Mouse (Mus musculus): ENCODE data around the gene Polr2l. TPM values are rescaled to one million over a fixed set of nuclear protein-coding genes. Genes with fewer than 3 reads are reported as not detected.
"Not testable (repeated sequence)": the region's sequence is repeated elsewhere in the genome, so short reads cannot be mapped to it uniquely, and the experiment has no call there.

Gene Polr2l
- polyA plus RNA-seq, 1 experiment: 41.5 TPM

DNA sequence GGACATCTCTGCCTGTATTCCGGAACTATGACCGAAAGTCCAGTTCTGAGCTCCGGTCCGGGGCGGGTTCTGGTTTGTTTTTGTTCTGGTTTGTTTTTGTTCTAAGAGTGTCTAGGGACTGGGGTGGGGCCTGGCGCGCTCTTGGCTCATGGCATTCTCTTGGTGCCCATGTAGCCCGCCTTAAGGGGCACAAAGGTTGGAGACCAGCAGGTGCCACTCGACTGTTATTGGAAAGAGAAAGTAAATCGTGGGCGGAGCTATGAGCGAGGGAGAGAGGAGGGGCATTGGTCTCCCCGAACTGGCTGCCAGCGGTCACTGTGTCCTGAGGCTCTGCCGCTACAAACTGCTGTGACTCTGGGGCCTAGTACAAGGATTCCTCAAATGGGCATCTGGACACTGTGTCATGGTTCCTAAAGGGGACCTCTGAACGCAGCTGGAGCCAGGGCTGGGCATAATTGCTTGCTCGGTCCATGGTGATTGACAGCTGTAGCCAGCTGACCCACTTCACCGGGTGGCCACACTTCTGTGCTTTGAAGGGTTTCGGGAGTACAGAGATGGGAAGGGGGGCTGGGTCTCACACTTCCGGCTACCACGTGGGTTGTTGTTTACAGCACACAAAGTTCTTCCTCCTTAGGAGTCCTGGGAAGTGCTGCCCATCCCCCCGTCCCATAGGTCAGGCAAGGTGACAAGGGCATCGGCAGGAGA is 19.2 kb downstream of the Polr2l start:
- no peak for DNase-seq (ENCODE audit: extremely low spot score in 1 of 2, low spot score in 1 of 2)

GRCm38 (mm10) chr7:141454967-141455551 is 19.9 kb downstream of the Polr2l start, which contains the start of gene Pnpla2:
Gene Pnpla2, plus strand, starts transcription at chr7:141455198.
- peak; percentile 82 to 93 for DNase-seq (ENCODE audit: extremely low spot score in 1 of 2, low spot score in 1 of 2)

DNA sequence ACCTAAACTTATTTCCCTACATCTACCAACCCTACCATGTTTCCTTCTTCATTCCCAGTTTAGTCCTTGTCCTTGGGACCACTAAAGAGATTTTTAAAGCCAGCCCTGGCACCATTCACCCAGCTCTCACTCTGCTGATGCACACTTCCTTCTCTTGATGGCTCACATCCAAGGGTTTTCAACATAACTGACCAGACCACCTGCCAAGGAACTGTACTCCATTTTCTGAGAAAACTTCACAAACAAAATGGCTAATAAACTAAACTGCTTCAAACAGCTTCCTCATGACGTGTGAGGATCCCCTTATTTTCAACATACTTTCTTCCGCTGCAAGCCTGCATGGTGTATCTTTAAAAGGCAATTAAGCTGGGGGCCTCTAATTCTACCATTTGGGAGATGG is 21.3 kb downstream of the Polr2l start:
- no peak for DNase-seq (ENCODE audit: extremely low spot score in 1 of 2, low spot score in 1 of 2)

GRCm38 (mm10) chr7:141451928-141452327 is 23.0 kb downstream of the Polr2l start:
- no peak for DNase-seq (ENCODE audit: extremely low spot score in 1 of 2, low spot score in 1 of 2)

DNA sequence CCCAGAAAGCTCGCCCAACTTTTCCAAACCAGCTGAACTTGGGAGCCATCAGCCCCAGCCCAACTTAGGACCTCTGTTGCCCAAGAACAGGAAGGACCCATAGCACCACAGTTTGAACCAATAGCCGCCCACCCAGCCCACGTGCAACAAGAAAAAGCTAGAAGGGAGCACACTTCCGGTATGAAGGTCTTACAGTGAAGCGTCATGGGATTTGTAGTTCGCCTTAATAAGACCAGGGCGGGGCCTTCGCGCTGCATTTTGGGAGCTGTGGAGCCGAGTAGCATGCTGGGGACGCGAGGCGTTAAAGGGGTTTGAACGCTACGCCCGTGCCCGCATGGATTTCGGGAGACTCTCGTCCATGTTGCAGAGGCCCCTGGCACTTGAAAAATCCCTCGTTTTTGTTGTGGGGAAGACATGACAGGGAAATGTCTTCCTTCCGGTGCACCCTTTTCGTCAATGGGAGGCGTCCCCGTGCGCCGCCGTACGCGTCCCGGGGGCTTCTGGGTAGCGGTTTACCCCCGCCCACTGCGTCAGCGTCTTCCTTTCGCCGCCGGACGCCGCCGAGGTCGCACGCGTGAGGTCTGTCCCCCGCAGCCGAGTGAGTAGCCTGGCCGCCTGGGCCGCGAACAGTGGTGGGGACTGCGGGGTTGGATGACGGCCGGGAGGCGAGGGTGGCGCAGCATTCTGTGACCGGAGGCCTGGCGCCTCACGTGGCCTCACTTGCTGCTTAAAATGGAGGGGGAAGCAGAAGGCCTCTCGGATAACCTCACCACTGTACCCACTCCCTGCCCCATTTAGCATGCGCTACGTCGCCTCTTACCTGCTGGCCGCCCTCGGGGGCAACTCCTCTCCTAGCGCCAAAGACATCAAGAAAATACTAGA is 27.6 kb downstream of the Polr2l start, which contains the start of gene Rplp2:
TSS of gene Rplp2 (plus strand) at position 261 of the 882 bp plus-strand sequence.
- peak; percentile 91 to 96 for DNase-seq (ENCODE audit: extremely low spot score in 1 of 2, low spot score in 1 of 2)

GRCm38 (mm10) chr7:141446374-141446773 is 28.6 kb downstream of the Polr2l start:
- not testable (repeated sequence) for DNase-seq (ENCODE audit: extremely low spot score in 1 of 2, low spot score in 1 of 2)

DNA sequence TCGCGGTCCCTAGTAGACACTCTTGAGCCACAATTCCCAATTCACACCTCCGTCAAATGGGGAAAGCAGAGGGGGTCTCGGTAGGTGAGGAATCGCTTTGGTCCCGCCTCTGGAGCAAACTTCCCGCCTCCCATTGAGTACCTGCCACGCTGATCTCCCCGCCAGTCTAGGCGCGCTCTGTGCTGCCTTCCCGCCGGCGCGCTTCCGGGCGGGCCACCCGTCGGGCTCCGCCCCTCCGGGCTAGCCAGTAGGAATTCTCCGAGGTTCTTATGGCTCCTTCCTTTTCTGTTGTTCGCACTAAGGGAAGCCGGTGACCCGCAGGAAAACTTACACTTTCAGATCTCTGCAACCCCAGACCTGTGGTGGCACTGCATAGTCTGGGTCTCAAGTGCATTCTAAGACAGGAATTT is 31.1 kb downstream of the Polr2l start, which contains the start of gene Pidd1:
TSS of gene Pidd1 (minus strand) at position 198 of the 410 bp plus-strand sequence.
- no peak for DNase-seq (ENCODE audit: extremely low spot score in 1 of 2, low spot score in 1 of 2)

DNA sequence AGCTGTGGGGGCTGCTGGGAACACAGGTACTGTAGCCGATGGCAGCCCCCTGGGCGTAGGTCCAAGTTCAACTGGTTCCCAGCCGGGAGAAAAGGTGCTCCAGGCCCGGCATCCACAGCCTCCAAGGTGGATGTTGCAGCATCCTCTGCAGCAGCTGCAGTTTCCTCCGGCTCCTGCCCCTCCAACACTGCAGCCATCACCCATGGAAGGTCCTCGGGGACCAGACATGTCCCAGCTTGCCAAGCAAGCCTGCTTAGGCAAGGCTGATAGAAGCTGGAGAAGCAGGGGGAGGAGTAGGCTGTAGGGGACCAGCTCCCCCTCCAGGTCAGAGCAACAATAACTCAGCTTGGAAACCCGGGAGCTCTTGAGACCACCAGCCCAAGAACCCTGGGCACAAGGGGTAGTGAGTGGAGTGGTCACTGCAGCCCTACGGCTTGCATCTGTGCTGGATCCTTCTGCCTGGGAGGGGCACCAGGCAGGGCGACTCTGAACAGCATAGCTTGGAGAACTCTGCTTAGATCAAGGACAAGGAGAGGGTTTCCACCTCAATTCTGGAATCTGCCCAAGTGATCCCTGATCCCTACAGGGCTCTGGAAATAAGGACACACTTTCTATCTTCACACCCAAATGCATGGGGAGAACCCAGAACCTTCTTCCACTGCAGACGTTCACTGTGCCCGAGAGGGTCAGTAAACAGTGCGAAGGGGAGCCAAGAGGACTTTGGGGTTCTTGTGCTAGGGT is 31.7 kb downstream of the Polr2l start:
- no peak for DNase-seq (ENCODE audit: extremely low spot score in 1 of 2, low spot score in 1 of 2)

- no peak for DNase-seq (ENCODE audit: extremely low spot score in 1 of 2, low spot score in 1 of 2)
Measured at GRCm38 (mm10) chr7:141442199-141442598, 32.7 kb downstream of the Polr2l start.

DNA sequence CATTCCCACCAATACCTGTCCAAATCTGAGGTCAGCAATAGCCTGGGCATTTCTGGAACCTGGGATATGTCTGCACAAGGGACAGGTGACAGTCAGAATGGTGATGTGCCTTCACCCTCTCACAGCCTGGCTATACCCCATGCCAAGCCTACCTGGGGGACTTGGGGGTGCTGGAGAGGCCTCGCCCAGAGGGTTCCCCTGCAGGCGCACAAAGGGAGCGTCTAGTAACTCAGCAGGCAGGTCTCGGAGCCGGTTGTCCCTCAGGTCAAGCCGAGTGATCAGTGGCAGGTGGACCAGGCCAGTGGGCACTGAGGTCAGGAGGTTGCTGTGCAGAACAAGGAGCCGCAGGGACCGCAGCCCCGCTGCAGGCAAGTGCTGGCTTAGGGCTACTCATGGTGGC is 33.5 kb downstream of the Polr2l start:
- DNase-seq (ENCODE audit: extremely low spot score in 1 of 2, low spot score in 1 of 2): no peak

DNA sequence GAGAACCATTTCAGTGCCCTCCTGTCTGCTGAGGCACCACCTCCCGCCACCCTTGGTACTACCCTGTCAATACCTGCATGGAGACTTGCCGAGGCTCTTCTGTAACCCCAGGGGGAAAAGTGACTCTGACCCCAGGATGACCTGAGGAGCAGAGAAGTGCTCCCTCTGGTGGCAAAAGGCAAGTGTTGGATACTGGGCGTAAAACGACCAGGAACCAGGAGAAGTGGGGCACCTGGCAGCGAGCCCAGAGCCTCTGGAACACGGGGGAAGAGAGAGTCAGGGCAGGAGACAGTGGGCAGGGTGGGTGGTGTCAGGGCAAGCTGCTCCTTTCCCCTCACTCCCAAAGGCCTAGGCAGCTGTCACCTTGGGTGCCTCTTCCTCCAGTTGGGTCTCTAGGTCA is 34.3 kb downstream of the Polr2l start:
- peak in 1 of 2 experiments; percentile 63 for DNase-seq (ENCODE audit: extremely low spot score in 1 of 2, low spot score in 1 of 2)

DNA sequence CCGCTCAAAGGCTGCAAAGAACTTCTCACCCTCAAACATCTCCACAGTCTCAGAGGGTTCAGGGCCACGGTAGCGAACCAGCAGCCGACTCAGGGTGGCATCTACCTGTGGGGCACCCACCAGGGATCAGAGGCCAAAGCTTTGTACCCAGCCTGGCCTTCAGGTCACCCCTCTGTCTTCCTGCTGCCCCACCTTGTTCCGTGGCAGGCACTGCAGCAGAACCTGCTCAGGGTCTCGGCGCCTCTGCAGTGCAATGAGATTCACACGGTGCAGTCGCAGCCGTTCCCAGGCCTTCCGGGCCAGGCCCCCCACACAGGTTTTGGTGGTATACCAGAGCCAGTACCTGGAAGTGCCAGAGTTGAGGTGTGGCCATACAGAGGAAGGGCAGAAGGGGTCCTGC is 35.1 kb downstream of the Polr2l start:
- no peak for DNase-seq (ENCODE audit: extremely low spot score in 1 of 2, low spot score in 1 of 2)

GRCm38 (mm10) chr7:141439140-141439679 is 35.7 kb downstream of the Polr2l start:
- no peak for DNase-seq (ENCODE audit: extremely low spot score in 1 of 2, low spot score in 1 of 2)

GRCm38 (mm10) chr7:141438201-141438968 is 36.5 kb downstream of the Polr2l start:
- no peak for DNase-seq (ENCODE audit: extremely low spot score in 1 of 2, low spot score in 1 of 2)

DNA sequence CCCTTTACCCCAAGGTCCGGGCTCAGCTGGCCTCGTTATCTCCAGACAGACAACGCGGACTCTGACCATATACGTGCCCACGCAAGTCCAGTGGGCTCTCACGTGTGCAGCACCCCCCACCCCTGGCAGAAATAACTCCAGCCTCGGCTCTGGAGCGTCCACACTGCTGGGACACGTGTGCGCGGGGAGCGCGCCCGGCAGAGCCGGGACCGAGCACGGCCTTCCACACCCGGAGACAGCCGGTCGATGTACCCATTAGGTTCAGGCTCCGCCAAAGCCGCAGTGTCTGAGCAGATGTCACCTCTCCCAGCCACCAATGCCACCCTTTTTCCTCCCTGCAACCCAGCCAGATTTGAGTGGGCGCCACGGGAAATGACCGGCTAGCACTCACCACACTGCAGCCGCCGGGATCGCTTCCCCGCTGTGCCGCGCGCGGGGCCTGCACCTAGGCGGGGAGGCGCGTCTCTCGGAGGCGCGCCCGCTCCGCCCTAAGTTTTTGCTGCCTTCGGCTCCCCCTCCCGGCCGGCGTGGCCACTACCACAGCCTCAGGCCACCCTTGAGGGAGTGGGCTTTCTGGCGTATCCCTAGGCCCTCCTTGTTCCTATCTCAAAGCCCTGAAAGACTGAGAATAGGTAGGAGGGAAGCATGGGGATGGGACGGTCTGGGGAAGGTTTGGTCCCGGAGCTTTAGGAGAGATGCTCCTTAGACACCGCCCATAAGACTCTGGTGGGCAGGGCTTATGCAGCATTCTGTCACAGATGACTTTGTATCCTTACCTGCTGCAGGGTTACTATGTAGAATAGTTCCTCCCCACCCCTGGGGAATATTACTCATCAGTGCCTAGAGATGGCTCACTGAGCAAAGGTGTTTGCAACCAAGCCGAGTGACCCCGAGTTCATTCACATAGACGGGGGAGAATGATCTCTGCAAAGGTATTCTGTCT is 37.5 kb downstream of the Polr2l start, which contains the start of gene Slc25a22:
TSS of gene Slc25a22 (minus strand) at position 715 of the 943 bp plus-strand sequence.
- peak in 1 of 2 experiments; percentile 81 for DNase-seq (ENCODE audit: extremely low spot score in 1 of 2, low spot score in 1 of 2)

DNA sequence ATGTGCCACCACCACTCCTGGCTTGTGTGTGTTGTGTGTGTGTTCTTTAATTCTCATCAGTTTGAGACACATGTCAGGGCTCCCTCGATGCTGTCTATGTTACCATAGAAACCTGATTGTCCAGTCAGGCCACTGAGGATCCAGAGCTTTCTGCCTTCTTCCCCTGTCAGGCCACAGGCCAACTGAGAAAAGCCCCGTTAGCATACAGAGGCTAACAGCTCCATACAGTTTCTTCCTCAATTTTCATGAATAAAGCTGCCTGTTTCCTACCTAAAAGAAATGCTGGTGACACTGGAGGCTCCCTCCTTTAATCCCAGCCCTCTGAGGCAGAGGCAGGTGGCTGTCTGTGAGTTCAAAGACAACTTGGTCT is 38.4 kb downstream of the Polr2l start:
- no peak for DNase-seq (ENCODE audit: extremely low spot score in 1 of 2, low spot score in 1 of 2)

GRCm38 (mm10) chr7:141435856-141436522 is 38.9 kb downstream of the Polr2l start:
- DNase-seq (ENCODE audit: extremely low spot score in 1 of 2, low spot score in 1 of 2): no peak

Data from frontal cortex, adult 2 months (tissue).